Mouse (Mus musculus): ENCODE measurements around the gene Tusc2. TPM values are rescaled to one million over a fixed set of nuclear protein-coding genes. Genes with fewer than 3 reads are reported as not detected.

Gene Tusc2
- total and polyA plus RNA-seq, 3 experiments = 31.7 to 45.8 (median 39.1) TPM

DNA sequence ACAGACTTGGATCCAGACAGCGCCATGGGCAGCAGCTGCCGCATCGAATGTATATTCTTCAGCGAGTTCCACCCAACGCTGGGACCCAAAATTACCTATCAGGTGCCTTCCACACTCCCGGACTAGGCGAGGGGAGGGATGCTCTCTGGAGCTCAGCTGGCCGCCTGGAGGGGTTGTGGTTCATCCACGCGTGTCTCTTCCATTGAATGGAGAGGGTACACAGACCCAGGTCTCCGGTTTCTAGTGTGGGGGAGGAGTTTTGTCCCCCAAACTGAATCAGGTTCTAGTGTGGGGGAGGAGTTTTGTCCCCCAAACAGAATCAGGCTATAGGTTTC lies 20.7 kb upstream of the Tusc2 start:
- Histone ChIP-seq H3K36me3 (ENCODE audit: control insufficient read depth, insufficient read depth, low read length) (no peaks in the 10 kb centered on the region), H3K4me3 (peak overlapping the region; percentile 75), H3K27me3 (ENCODE audit: control insufficient read depth, insufficient read depth, low read length) (no peaks in the 10 kb centered on the region), H3K27ac (peak overlapping the region; percentile 76), H3K4me1 (ENCODE audit: control insufficient read depth, insufficient read depth, low read length) (peaks cover 5% of the 10 kb centered on the region; the same call in 1 of the 2 replicates), H3K79me2 (replicated peaks; ENCODE audit: control insufficient read depth, insufficient read depth, low read length) (no peaks in the 10 kb centered on the region), H3K9ac (ENCODE audit: low read depth, low read length) (peak overlapping the region; percentile 69)
- intact Hi-C loops (cut with DNase I) = loop anchor here (1.0 to 10.0 kb wide), 2 partner anchors 9 to 858 kb away; partner anchors contain the start of genes Tex264 and Tmem115
- 2% methylated on average over 11 of the region's 11 CpGs for WGBS
- no peak for DNase-seq
- TF ChIP-seq EP300 (IDR thresholded peaks at IDR 0.05; ENCODE audit: insufficient read depth, low read depth, low read length) = no peak
- no peak for TF ChIP-seq POLR2A (IDR thresholded peaks at IDR 0.05; ENCODE audit: insufficient read depth, low read depth, low read length)
- TF ChIP-seq CTCF (IDR thresholded peaks at IDR 0.05) = no peak

DNA sequence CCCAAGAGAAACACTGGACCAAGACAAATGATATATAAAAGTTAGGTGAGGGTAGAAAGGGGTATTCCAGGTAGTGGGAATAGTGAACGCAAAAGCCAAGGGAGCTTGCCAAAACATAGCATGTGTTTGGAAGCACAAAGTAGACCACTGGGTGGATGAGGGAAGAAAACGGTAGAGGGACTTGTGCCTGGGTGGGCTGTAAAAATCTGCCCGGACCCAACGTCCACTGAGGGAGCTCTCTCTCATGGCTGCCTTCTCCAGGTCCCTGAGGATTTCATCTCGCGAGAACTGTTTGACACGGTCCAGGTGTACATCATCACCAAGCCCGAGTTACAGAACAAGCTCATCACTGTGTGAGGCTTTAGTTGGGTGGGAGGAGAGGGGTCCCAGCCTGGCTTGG lies 20.3 kb upstream of the Tusc2 start:
- Histone ChIP-seq H3K27me3 (ENCODE audit: control insufficient read depth, insufficient read depth, low read length) (no peaks in the 10 kb centered on the region), H3K4me1 (ENCODE audit: control insufficient read depth, insufficient read depth, low read length) (peaks cover 5% of the 10 kb centered on the region; the same call in 1 of the 2 replicates), H3K27ac (no peak overlapping the region; the same call in 1 of the 2 replicates), H3K36me3 (ENCODE audit: control insufficient read depth, insufficient read depth, low read length) (no peaks in the 10 kb centered on the region), H3K79me2 (replicated peaks; ENCODE audit: control insufficient read depth, insufficient read depth, low read length) (no peaks in the 10 kb centered on the region), H3K9ac (ENCODE audit: low read depth, low read length) (no peak overlapping the region; the same call in 1 of the 2 replicates), H3K4me3 (peak overlapping the region; percentile 75)
- TF ChIP-seq EP300 (IDR thresholded peaks at IDR 0.05; ENCODE audit: insufficient read depth, low read depth, low read length) (no peak), CTCF (IDR thresholded peaks at IDR 0.05) (no peak), POLR2A (IDR thresholded peaks at IDR 0.05; ENCODE audit: insufficient read depth, low read depth, low read length) (no peak)
- intact Hi-C loops (cut with DNase I) = loop anchor here (1.0 to 10.0 kb wide), 2 partner anchors 9 to 858 kb away; partner anchors contain the start of genes Tex264 and Tmem115
- no peak for DNase-seq
- WGBS = 35% methylated on average over 8 of the region's 8 CpGs

DNA sequence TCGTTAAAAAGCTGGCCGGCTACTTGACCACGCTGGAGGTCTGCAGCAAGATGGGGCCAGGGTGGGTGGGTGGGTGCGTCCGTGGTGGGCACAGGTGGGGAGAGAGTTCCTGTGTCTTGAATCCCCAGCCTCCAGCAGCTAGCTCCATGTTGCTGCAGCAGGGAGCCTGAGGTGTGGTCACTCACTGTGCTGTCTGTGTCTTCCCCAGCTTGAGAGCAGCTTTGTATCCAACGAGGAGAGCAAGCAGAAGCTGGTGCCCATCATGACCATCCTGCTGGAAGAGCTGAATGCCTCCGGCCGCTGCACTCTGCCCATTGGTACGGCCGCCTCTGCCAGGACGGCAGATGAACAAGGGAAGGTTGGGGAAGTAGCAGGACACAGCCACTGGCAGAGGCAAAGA lies 19.8 kb upstream of the Tusc2 start:
- DNase-seq = no peak
- H3K79me2 ChIP-seq (replicated peaks; ENCODE audit: control insufficient read depth, insufficient read depth, low read length) = no peaks in the 10 kb centered on the region
- H3K4me3 ChIP-seq = no peak overlapping the region
- intact Hi-C loops (cut with DNase I) = loop anchor here (10.0 kb wide), 1 partner anchor 858 kb away; the partner anchor contains the start of gene Tex264
- TF ChIP-seq CTCF (IDR thresholded peaks at IDR 0.05) (no peak), POLR2A (IDR thresholded peaks at IDR 0.05; ENCODE audit: insufficient read depth, low read depth, low read length) (no peak), EP300 (IDR thresholded peaks at IDR 0.05; ENCODE audit: insufficient read depth, low read depth, low read length) (no peak)
- H3K9ac ChIP-seq (ENCODE audit: low read depth, low read length) = no peak overlapping the region
- WGBS = 85% methylated on average over 11 of the region's 11 CpGs
- H3K4me1 ChIP-seq (ENCODE audit: control insufficient read depth, insufficient read depth, low read length) = peaks cover 5% of the 10 kb centered on the region; the same call in 1 of the 2 replicates
- H3K27me3 ChIP-seq (ENCODE audit: control insufficient read depth, insufficient read depth, low read length) = no peaks in the 10 kb centered on the region
- no peak overlapping the region for H3K27ac ChIP-seq
- no peaks in the 10 kb centered on the region for H3K36me3 ChIP-seq (ENCODE audit: control insufficient read depth, insufficient read depth, low read length)

- H3K4me1 ChIP-seq (ENCODE audit: control insufficient read depth, insufficient read depth, low read length) = peaks cover 5% of the 10 kb centered on the region; the same call in 1 of the 2 replicates
- H3K27ac ChIP-seq = no peak overlapping the region
- WGBS = 96% methylated on average over 17 of the region's 17 CpGs
- no peaks in the 10 kb centered on the region for H3K79me2 ChIP-seq (replicated peaks; ENCODE audit: control insufficient read depth, insufficient read depth, low read length)
- no peak overlapping the region for H3K4me3 ChIP-seq
- no peak for DNase-seq
- intact Hi-C loops (cut with DNase I) = loop anchor here (10.0 kb wide), 1 partner anchor 859 kb away; the partner anchor contains the start of gene Tex264
- no peaks in the 10 kb centered on the region for H3K27me3 ChIP-seq (ENCODE audit: control insufficient read depth, insufficient read depth, low read length)
- H3K36me3 ChIP-seq (ENCODE audit: control insufficient read depth, insufficient read depth, low read length) = no peaks in the 10 kb centered on the region
- TF ChIP-seq POLR2A (IDR thresholded peaks at IDR 0.05; ENCODE audit: insufficient read depth, low read depth, low read length) (no peak), CTCF (IDR thresholded peaks at IDR 0.05) (no peak), EP300 (IDR thresholded peaks at IDR 0.05; ENCODE audit: insufficient read depth, low read depth, low read length) (no peak)
- no peak overlapping the region for H3K9ac ChIP-seq (ENCODE audit: low read depth, low read length)
Measured at GRCm38 (mm10) chr9:107544196-107544700, 18.8 kb upstream of the Tusc2 start.

DNA sequence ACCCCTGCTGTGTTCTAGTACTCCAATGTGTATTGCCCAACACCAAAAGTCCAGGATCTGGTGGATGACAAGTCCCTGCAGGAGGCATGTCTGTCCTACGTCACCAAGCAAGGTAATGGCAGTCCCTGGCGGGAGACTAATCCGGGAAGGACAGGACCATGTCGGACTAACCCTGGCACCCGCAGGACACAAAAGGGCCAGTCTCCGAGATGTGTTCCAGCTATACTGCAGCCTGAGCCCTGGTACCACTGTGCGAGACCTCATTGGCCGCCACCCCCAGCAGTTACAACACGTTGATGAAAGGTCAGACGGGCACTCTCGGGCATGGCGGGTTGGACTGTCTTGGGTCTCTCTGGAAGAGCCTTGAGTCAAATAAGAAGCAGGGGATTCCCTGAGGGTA lies 18.3 kb upstream of the Tusc2 start:
- Histone ChIP-seq H3K79me2 (replicated peaks; ENCODE audit: control insufficient read depth, insufficient read depth, low read length) (no peaks in the 10 kb centered on the region), H3K9ac (ENCODE audit: low read depth, low read length) (no peak overlapping the region), H3K27ac (no peak overlapping the region), H3K36me3 (ENCODE audit: control insufficient read depth, insufficient read depth, low read length) (no peaks in the 10 kb centered on the region), H3K4me1 (ENCODE audit: control insufficient read depth, insufficient read depth, low read length) (peaks cover 5% of the 10 kb centered on the region; the same call in 1 of the 2 replicates), H3K4me3 (no peak overlapping the region), H3K27me3 (ENCODE audit: control insufficient read depth, insufficient read depth, low read length) (no peaks in the 10 kb centered on the region)
- intact Hi-C loops (cut with DNase I) = loop anchor here (10.0 kb wide), 1 partner anchor 860 kb away; the partner anchor contains the start of gene Tex264
- 91% methylated on average over 12 of the region's 12 CpGs for WGBS
- DNase-seq = peak in 1 of 2 experiments; percentile 9
- TF ChIP-seq CTCF (IDR thresholded peaks at IDR 0.05) (no peak), EP300 (IDR thresholded peaks at IDR 0.05; ENCODE audit: insufficient read depth, low read depth, low read length) (no peak), POLR2A (IDR thresholded peaks at IDR 0.05; ENCODE audit: insufficient read depth, low read depth, low read length) (no peak)

DNA sequence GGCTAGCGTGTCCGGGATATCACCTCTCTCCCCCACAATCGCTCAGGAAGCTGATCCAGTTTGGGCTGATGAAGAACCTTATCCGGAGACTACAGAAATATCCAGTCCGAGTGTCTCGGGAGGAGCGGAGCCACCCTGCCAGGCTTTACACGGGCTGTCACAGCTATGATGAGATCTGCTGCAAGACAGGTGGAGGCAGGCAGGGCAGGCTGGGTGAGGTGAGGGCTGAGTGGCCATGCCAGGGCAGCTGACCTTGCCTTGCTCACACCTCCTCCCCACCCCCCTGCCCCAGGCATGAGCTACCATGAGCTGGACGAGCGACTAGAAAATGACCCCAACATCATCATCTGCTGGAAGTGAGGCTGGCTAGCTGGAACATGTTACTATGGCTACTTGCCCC lies 17.9 kb upstream of the Tusc2 start:
- TF ChIP-seq EP300 (IDR thresholded peaks at IDR 0.05; ENCODE audit: insufficient read depth, low read depth, low read length) (no peak), CTCF (IDR thresholded peaks at IDR 0.05) (no peak), POLR2A (IDR thresholded peaks at IDR 0.05; ENCODE audit: insufficient read depth, low read depth, low read length) (no peak)
- H3K27me3 ChIP-seq (ENCODE audit: control insufficient read depth, insufficient read depth, low read length) = no peaks in the 10 kb centered on the region
- H3K9ac ChIP-seq (ENCODE audit: low read depth, low read length) = no peak overlapping the region
- no peak overlapping the region for H3K27ac ChIP-seq
- peaks cover 5% of the 10 kb centered on the region; the same call in 1 of the 2 replicates for H3K4me1 ChIP-seq (ENCODE audit: control insufficient read depth, insufficient read depth, low read length)
- 83% methylated on average over 10 of the region's 10 CpGs for WGBS
- DNase-seq = peak in 1 of 2 experiments; percentile 6
- no peak overlapping the region for H3K4me3 ChIP-seq
- intact Hi-C loops (cut with DNase I) = loop anchor here (10.0 kb wide), 1 partner anchor 860 kb away; the partner anchor contains the start of gene Tex264
- H3K79me2 ChIP-seq (replicated peaks; ENCODE audit: control insufficient read depth, insufficient read depth, low read length) = no peaks in the 10 kb centered on the region
- H3K36me3 ChIP-seq (ENCODE audit: control insufficient read depth, insufficient read depth, low read length) = no peaks in the 10 kb centered on the region

Measured in heart, adult 2 months (tissue).